Comparison of ENCODE assay signal across 8 mouse cellular contexts in genomic region chr14:21994061-21994990, GRCm38 (mm10). TPM values are rescaled to one million over a fixed set of nuclear protein-coding genes. Genes with fewer than 3 reads are reported as not detected.
A peak's percentile ranks its signal among the peaks of the same experiment; 100 is the strongest.
DNase-seq lines count a peak whose midpoint lies in the region; ATAC-seq and TF ChIP-seq lines count a peak whose summit lies in the region.
"Had no signal": no experiment of that assay in that cellular context is flagged by ENCODE, and none has a peak within 500 bp of the region (broad histone marks: within the 10 kb centered on the region; RNA-seq: fewer than 3 reads in every experiment).

No protein-coding gene starts in this region.

- H3K9me3 ChIP-seq in heart, embryonic 16.5 days (replicated peaks; ENCODE audit: control insufficient read depth, low read length) = no peaks in the 10 kb centered on the region
- no peaks in the 10 kb centered on the region for H3K9me3 ChIP-seq in limb, embryonic 10.5 days (replicated peaks)
- H3K9me3 ChIP-seq in midbrain, embryonic 12.5 days = no peaks in the 10 kb centered on the region

- 7% methylated on average over 44 of the region's 44 CpGs for WGBS in bone marrow, adult 2 months
- 11% methylated on average over 44 of the region's 44 CpGs for WGBS in heart, embryonic 16.5 days
- 0% methylated on average over 44 of the region's 44 CpGs for WGBS in limb, embryonic 10.5 days
- 1% methylated on average over 44 of the region's 44 CpGs for WGBS in midbrain, embryonic 12.5 days

- TF ChIP-seq POLR2A in bone marrow, adult 2 months (IDR thresholded peaks at IDR 0.05; ENCODE audit: borderline replicate concordance, control insufficient read depth, low read depth, low read length) = no peak

- no peak for TF ChIP-seq CTCF in bone marrow, adult 2 months (IDR thresholded peaks at IDR 0.05; ENCODE audit: control insufficient read depth, insufficient read depth, low read length)

- H3K4me2 ChIP-seq in heart, embryonic 16.5 days (ENCODE audit: low read depth, low read length) = peak overlapping the region; percentile 85
- peak overlapping the region; percentile 86 for H3K4me2 ChIP-seq in midbrain, embryonic 12.5 days (replicated peaks)

- H3K9ac ChIP-seq in heart, embryonic 16.5 days (ENCODE audit: low read length) = no peak overlapping the region
- H3K9ac ChIP-seq in midbrain, embryonic 12.5 days (replicated peaks) = peak overlapping the region; percentile 68

- no peak for ATAC-seq in heart, embryonic 16.5 days (replicated peaks; ENCODE audit: extremely low read depth, insufficient read depth, low FRiP score)
- no peak for ATAC-seq in midbrain, embryonic 12.5 days (ENCODE audit: low FRiP score, low read depth)

- peak; percentile 43 to 44 for DNase-seq in adrenal gland, adult 18-20 months (ENCODE audit: low spot score in 2 of 2)
- DNase-seq in limb, embryonic 10.5 days (ENCODE audit: low spot score) = peak; percentile 76
- DNase-seq in layer of hippocampus, adult 9-11 months = no peak
- DNase-seq in cerebellum, postnatal 14 days = no peak

- peaks cover 54% of the 10 kb centered on the region for H3K27me3 ChIP-seq in heart, embryonic 16.5 days (ENCODE audit: control insufficient read depth, insufficient read depth, low read length)
- peaks cover 86% of the 10 kb centered on the region for H3K27me3 ChIP-seq in limb, embryonic 10.5 days (ENCODE audit: low read depth, poor library complexity, severe bottlenecking)
- peaks cover 44% of the 10 kb centered on the region for H3K27me3 ChIP-seq in midbrain, embryonic 12.5 days

- no peaks in the 10 kb centered on the region for H3K4me1 ChIP-seq in bone marrow, adult 2 months (ENCODE audit: control insufficient read depth, insufficient read depth, low read length)
- H3K4me1 ChIP-seq in heart, embryonic 16.5 days (ENCODE audit: control insufficient read depth, insufficient read depth, low read length) = peaks cover 6% of the 10 kb centered on the region; the same call in 1 of the 2 replicates
- H3K4me1 ChIP-seq in limb, embryonic 10.5 days = peaks cover 59% of the 10 kb centered on the region
- peaks cover 53% of the 10 kb centered on the region for H3K4me1 ChIP-seq in midbrain, embryonic 12.5 days

- no peak overlapping the region for H3K27ac ChIP-seq in bone marrow, adult 2 months (ENCODE audit: control insufficient read depth, insufficient read depth, low read depth, low read length, poor library complexity)
- no peak overlapping the region for H3K27ac ChIP-seq in heart, embryonic 16.5 days (ENCODE audit: low read length)
- H3K27ac ChIP-seq in limb, embryonic 10.5 days = peak overlapping the region; percentile 72
- H3K27ac ChIP-seq in midbrain, embryonic 12.5 days (replicated peaks) = peak overlapping the region; percentile 39

- no peaks in the 10 kb centered on the region for H3K36me3 ChIP-seq in heart, embryonic 16.5 days (ENCODE audit: control insufficient read depth, insufficient read depth)
- H3K36me3 ChIP-seq in limb, embryonic 10.5 days = no peaks in the 10 kb centered on the region
- no peaks in the 10 kb centered on the region for H3K36me3 ChIP-seq in midbrain, embryonic 12.5 days

- H3K4me3 ChIP-seq in bone marrow, adult 2 months (replicated peaks; ENCODE audit: control insufficient read depth, low read depth, low read length) = peak overlapping the region; percentile 4
- peak overlapping the region; percentile 64 for H3K4me3 ChIP-seq in heart, embryonic 16.5 days (ENCODE audit: low read length)
- peak overlapping the region; percentile 63 for H3K4me3 ChIP-seq in limb, embryonic 10.5 days
- peak overlapping the region; percentile 65 for H3K4me3 ChIP-seq in midbrain, embryonic 12.5 days

RNA-seq across cellular contexts. Expression of gene Zfp503, which starts 4.9 kb away (rescaled TPM):
- total RNA-seq in adrenal gland, adult 18-20 months (2021) = 10 to 100 TPM; 21.9 to 25.3 TPM
- polyA plus RNA-seq in bone marrow, adult 2 months (2011; ENCODE audit: insufficient read depth, insufficient read length, low replicate concordance, missing spikeins) = 0.38 and 0.95 TPM in 2 replicates
- 1.9 and 2.9 TPM in 2 replicates for polyA plus RNA-seq in heart, embryonic 16.5 days (2015; fragmentation: Nextera tagmentation; extraction: Ambion mirVana)
- 18.5 and 22.6 TPM in 2 replicates for polyA plus RNA-seq in limb, embryonic 10.5 days (2016; fragmentation: Nextera tagmentation; extraction: Ambion mirVana)
- 19.4 and 22.4 TPM in 2 replicates for polyA plus RNA-seq in midbrain, embryonic 12.5 days (2016; fragmentation: Nextera tagmentation; extraction: Ambion mirVana)

RNA-seq across cellular contexts. Expression of gene Lrmda, which starts 25.2 kb away (rescaled TPM):
- 1 to 10 TPM; 6.8 to 9.1 TPM for total RNA-seq in adrenal gland, adult 18-20 months (2021)
- polyA plus RNA-seq in bone marrow, adult 2 months (2011; ENCODE audit: insufficient read depth, insufficient read length, low replicate concordance, missing spikeins) = 3.8 TPM in 1 of 2 replicates, not detected in the other
- polyA plus RNA-seq in heart, embryonic 16.5 days (2015; fragmentation: Nextera tagmentation; extraction: Ambion mirVana) = 0.34 and 0.55 TPM in 2 replicates
- polyA plus RNA-seq in limb, embryonic 10.5 days (2016; fragmentation: Nextera tagmentation; extraction: Ambion mirVana) = 0.48 and 0.51 TPM in 2 replicates
- 0.52 TPM in 1 of 2 replicates, not detected in the other for polyA plus RNA-seq in midbrain, embryonic 12.5 days (2016; fragmentation: Nextera tagmentation; extraction: Ambion mirVana)
- polyA plus RNA-seq: erythroblast, embryonic 14.5 days had no signal

Comparison
In these comparisons a context has a peak if more than half of its experiments do, and no peak if none do; other contexts are left out.
1. DNase-seq: peak in adrenal gland, adult 18-20 months (2 of 2) and limb, embryonic 10.5 days (single experiment); none in layer of hippocampus, adult 9-11 months (single experiment) and cerebellum, postnatal 14 days (0 of 2).
2. H3K27ac ChIP-seq: peak in limb, embryonic 10.5 days (single experiment) and midbrain, embryonic 12.5 days (single experiment); none in bone marrow, adult 2 months (single experiment) and heart, embryonic 16.5 days (single experiment).
3. H3K4me3 ChIP-seq: peak in every context shown above with its lines; median percentile 65 in midbrain, embryonic 12.5 days; 64 in heart, embryonic 16.5 days; 63 in limb, embryonic 10.5 days; 4 in bone marrow, adult 2 months.